Mouse (Mus musculus): ENCODE results near the gene Nell2. TPM values are rescaled to one million over a fixed set of nuclear protein-coding genes. Genes with fewer than 3 reads are reported as not detected.

Nell2 gene
- polyA plus RNA-seq, 1 experiment from 2014 or later: 0.91 TPM

Other genes with a start within 250 kb of the Nell2 start
- gene Dbx2, start 127.4 kb upstream of the Nell2 start, polyA plus RNA-seq (2015; fragmentation: Nextera tagmentation; extraction: Ambion mirVana): 0.33 TPM in 1 of 2 replicates, not detected in the other